Mouse (Mus musculus) inflammation-experienced regulatory T-cells, adult 6 months (primary cell): ENCODE measurements around the gene Kifc5b. TPM values are rescaled to one million over a fixed set of nuclear protein-coding genes. Genes with fewer than 3 reads are reported as not detected.
"Not testable (repeated sequence)": the region's sequence is repeated elsewhere in the genome, so short reads cannot be mapped to it uniquely, and the experiment has no call there.

Source experiments
- ATAC-seq: one replicate; pipeline ENCODE4 v1.8.0; 2017
- polyA plus RNA-seq, 3 experiments: library from polyadenylated mRNA; unstranded; fragments of 100-300 nt; shearing (Covaris generic); gene quantifications; one replicate each; pipeline ENCODE4 v1.2.1; 2017

The Kifc5b gene
- polyA plus RNA-seq: 1 to 10 TPM; 1.2 to 5.3 (median 4.0) TPM

DNA sequence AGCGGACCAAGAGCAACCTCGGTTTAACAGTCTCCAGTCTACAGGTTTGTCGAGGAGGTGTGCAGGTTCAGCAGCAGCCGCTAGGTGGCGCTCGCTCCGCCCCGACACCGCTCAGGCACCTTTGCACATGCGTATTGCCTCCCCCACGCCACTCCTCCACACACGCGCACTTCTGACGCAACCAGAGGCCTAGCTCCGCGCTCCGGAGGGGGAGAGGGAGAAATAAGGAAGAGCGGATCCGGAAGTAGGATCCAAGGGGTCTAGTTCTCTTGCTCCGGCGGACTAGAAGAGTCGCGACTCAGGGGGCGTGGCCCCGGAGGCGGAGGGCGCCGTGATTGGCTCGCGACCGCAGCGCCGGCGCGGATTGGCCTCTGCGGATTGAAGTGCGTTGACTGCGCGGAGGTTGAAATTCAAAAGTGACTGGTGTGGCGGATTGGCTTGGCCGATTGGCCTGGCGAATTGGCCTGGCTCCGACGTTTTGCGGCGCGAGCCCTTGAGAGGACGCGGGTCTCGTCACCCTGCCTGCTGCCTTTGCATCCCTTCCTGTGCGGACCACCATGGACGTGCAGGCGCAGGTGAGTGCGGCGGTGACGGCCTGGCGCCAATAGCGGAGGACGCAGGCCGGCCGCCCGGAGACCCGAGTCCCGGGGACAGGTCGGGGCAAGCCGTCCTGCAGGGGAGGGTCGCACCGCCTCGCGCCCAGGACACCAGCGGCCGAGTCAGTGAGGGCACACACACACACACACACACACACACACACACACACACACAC, at the start of gene Kifc5b:
Gene Kifc5b, plus strand, starts transcription at position 381 of the 772 bp plus-strand sequence.
- ATAC-seq: peak; percentile 99

DNA sequence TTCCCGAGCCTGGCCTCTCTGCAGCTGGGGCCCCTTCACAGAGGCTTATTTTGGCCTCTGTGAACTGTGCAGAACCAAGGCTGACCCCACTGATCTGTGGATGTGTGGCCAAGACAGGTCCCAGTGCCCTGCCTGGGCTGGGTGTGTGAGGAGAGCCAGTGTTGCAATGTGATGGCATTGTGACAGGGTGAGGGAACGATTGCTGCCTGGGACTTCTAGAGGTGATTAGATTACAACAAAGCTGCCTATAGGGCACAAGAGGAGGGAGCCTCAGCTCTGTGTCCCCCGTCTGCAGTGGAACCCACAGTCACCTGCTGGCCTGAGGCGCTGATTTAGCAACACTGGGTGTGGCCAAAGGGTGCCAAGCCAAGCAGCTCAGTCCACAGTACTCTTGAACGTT, 48.1 kb upstream of the Kifc5b start:
- ATAC-seq: no peak

DNA sequence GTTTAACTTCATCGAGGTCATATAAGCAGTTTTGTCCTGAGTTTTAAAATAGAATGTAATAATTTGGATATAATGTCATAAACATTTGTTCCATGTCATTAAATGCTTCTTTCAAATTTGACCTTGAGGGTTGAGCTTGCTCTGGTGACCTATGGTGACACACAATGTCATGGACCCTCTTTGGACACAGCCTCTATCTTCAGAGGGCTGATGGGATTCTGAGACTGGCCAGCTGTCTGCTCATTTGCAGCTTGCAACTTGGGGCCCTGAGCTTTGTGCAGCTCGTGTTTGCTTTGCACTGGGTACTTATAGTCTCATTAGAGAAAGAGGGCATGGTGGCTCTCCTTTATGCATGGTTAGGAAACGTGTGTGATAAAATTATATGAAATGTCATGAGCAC, 44.0 kb upstream of the Kifc5b start:
- no peak for ATAC-seq

DNA sequence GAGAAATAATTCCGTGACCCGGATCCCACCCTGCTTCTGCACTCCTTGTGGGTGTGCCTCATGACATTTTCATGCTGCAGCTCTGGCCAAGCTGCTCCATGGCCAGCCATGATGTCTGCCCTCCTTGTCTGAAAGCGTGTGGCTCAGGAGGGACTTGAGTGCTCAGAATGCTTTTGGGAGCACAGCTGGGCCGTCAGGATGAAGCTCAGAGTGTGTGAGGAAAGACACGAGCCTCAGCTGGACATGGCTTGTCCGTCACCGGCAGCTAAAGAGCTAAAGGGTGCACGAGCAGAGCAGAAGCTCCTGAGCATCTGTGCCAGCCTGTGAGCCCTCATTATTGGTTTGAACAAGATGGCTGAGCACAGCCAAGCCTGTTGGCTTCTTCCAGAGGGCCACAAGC, 43.4 kb upstream of the Kifc5b start:
- no peak for ATAC-seq

DNA sequence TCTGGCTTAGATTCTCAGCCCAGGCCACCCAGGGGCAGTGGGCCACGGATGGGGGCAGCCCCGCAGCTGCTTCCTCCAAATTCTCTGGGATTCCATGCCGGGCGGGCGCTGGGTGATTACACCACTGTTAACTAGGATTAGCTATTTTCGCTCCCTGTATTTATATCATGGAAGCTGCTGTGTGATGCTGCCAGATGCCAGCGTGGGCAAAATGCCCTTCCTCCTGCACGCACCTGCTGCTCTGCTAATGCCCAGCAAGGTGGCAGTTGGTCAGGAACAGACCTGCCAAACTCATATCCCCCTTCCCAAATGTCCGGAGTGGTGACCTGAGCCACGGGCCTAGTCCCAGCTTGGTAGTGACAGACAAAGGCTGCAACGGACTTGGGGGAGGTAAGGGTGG, 42.3 kb upstream of the Kifc5b start:
- no peak for ATAC-seq

DNA sequence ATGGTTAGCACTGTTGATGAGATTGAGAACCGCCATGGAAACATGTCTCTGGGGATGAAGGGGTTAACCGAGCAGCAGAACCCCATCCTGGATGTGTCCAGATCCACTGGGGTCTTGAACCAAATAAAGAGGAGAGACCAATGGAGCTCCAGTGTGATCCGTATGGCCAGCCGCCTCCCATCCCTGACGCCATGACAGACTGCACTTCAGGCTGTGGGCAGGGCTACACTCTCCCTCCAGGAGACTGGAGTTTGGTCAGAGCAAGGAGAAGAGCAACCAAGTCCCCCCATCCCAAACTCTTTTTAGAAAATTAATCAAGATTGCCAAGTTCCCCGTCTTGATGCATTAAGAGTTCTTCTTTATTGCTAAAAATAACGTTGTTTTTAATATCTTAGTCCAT, 39.0 kb upstream of the Kifc5b start:
- no peak for ATAC-seq

DNA sequence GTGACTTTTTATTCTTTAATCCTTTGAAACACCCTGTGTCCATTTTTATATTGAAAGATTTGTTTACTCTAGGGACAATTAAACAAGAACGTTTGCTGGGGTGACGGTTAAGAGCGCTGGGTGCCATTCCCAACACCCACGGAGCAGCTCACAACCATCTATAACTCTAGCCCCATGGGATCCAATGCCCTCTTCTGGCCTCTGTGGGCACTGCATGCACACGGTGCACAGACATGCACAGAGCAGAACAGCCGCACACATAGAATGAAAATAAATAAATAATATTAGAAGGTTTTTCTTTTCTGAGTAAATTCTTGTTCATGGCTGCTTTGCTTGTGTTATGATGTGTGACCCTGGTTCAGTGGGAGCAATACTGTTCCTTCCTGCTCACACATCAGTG, 37.7 kb upstream of the Kifc5b start:
- no peak for ATAC-seq

DNA sequence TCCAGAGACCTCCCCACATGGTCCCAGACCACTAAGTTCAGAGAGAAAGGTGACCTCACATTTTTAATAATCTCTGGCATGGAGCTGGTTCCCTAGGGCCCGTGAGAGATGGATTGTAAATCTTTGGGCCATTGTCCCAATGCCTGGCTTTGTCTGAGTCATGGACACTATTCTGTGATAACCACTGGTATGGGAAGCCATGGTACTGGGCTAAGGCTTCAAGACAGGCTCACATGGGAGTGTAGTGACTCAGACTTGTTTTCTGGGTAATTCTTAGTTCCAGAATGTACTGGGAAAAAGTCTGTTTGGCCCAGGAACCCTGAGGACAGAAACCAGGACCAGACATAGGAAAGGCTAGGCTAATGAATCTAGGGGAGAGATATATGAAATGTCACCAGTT, 34.2 kb upstream of the Kifc5b start:
- ATAC-seq: no peak

DNA sequence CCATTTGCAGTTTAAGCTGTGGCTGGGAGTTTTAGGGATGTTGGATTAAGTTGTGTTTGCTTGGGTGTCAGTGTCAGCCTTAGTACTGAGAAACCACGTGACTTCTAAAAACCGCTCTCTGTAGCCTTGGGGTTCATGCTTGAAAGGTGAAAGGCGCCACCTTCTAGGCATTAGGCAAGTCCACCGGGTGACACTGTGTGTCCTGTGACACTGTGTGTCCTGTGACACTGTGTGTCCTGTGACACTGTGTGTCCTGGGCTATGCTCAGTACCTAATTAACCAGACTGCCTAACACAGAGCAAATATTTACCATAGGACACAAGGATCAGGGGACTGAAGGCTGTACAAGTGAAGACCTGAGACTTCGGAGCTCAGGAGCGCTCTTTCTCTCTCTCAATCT, 33.3 kb upstream of the Kifc5b start:
- ATAC-seq: no peak

DNA sequence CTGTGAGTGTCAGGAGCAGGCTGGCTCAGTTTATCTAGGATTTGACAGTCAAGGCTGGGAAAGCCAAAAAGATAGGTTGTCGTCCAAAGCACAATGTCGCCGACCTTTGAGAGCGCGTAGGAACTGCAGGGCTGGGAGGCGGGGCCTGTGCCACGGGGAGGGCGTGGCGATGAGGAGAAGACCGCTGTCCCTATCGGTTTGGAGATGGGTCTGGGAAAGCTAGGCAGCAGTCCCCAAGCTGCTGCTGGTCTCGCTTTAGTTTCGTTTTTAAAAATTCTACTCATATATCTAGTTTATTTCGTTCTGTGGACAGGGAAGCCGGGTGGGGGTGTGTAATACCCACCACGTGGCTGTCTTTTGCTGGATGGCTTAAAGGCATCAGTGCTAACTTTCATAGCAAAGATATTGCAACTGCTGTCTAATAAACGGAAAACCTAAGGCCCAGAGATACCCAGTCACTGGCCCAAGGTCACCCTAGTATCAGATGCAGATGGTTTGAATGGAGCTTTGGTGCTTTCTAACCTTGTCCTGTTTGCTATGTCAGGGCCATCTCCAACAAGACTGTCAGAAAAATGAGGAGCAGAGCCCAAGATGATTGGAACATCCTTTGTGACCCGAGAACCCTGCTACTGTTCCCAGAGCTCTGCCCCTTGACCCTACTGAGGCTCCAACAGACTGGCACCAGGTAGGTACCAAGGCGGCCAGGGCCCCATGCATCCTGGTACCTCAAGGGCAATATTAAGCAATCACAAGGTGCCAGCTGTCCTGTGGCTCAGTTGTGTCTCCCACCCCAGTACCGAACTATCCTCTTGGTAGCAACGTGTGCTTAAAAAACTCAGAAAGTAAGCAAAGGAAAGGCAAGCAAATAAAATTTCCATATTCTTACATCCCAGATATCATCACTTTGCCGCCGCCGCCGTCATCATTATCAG, 31.6 kb upstream of the Kifc5b start:
- ATAC-seq: peak; percentile 78

DNA sequence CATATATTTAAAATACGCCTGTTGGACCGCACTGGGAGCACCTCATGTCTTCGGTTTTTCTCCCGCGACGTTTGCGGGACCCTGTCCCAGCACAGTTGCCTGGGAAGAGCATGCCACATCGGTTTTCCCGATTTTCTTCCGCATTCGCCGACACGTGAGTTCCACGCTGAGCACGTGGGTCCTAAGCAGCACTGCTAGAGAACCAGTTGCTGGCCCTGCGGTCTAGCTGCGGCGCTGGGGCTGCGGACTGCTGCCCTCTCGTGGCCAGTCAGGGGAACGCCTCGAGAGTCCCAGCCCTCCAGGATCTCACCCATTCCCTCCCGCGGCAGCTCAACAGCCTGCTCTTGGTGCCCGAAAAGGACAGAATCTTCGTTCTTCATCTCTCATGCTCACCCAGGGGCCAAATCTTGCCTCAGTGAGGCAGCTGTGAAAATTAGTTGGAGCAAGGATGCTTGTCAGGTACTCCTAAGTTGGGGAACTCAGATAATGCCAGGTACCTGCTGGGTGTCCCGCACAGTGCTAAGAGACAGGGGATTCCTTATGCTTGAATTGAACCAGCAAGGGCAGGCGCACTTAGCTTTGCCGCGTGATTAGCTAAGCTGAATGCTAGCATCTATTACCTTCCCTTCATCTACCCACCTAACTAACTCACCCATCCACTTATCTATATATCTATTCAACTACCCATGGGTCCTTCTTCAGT, 30.7 kb upstream of the Kifc5b start:
- ATAC-seq: peak; percentile 83

DNA sequence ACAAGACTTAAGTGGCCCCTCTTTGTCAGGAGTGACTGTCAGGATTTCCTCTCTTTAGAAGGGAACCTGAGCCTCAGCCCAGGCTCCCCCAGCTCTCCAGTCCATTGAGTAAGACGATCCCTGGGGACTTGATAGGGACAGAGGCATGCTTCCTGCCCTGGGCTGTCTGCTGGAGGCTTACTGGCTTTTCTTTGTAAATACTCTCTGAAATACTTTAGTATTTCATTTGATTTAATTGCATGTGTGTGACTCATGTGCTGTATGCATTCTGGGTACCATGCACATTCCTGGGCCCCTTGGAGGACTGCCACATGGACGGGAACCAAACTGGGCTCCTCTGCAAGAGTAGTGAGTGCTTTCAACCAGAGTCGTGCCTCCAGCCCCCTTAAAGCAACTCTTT, 29.0 kb upstream of the Kifc5b start:
- ATAC-seq: no peak

DNA sequence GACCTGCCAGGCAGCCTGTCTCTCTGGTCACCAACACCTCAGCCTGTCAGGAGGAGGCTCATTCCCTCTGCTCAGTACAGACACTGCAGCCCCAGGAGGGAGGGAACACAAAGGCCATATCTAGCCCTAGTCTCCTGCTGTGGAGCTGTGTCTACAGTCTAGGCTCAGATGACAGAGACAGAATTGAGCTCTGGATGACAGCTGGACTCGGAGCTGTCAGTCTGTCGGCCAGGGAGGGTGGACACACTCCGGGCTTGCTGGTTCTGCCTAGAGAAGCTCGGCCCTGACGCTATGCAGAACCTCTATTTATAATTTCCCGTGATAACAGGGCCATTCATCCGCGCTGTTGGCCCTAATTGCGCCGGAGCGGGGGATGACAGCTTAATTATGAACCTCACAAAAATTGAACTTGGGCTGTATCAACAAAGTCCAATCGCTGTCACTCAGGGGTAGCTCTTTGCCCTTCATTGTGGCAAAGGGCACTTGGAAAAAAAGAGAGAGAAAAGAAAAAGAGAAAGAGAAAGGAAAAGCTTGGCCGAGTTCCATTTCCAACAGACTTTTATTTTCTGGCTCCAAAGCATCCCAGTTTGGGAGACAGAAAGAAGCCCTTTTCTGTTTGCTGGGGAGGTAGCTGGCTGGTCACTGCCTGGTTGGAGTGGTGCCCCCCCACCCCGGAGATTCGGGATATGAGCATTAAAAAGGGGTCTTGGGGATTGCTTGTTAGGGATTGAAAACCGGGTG, 24.1 kb upstream of the Kifc5b start:
- ATAC-seq: no peak

DNA sequence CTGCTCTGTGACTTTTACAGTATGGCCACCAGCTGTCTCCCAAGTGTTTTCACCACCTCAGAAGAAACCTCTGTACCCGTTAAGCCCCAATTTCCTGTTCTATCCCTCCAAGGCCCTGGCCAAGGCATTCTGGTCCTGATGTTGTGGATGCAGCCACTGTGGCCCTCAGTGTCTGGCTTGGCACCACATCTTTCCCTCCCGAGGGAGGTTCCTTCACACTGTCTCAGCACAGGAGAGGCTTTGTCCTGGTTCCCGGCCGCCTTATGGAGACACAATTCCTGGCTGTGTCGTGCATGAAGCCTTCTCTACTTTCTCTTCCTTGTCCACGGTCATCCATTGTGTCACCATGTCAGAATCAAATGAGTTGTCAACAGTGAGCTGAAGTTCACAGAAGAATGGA, 23.4 kb upstream of the Kifc5b start:
- ATAC-seq: no peak

DNA sequence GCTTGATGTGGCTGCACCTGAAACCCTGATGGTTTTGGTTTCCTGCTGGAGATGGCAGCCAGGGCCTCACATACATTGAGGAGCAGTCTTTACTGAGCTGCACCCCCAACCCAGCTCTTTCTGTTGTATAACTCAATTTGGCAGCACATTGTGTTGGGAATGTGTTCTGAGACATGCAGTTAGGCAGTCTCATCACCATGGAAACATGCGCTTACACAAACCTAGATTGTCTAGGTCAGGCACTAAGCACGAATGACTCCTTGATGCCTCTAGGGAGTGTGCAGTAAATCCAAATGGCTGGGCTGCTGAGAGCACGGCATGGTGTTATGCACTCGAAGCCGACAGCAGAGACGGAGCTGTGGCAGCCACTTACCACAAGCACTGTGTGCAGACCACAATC, 22.5 kb upstream of the Kifc5b start:
- ATAC-seq: no peak

DNA sequence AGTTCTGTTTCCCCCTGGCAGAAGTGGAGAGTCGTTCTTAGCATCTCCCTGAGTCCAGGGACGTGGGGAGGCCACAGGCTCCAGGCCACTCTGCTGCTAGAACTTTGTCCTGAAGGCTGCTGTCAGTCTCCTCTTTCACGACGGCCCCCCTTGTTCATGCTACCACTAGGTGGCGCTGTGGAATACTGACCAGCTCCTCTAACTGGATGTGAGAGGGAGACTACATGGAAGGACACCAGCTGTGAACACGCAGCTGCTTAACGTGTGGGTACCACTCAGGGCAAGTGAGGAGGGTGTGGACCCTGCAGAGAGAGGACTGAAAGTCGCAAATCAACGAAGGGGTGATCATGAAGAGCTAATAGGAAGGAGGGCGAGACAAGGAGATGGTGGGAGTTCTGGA, 21.3 kb upstream of the Kifc5b start:
- no peak for ATAC-seq

DNA sequence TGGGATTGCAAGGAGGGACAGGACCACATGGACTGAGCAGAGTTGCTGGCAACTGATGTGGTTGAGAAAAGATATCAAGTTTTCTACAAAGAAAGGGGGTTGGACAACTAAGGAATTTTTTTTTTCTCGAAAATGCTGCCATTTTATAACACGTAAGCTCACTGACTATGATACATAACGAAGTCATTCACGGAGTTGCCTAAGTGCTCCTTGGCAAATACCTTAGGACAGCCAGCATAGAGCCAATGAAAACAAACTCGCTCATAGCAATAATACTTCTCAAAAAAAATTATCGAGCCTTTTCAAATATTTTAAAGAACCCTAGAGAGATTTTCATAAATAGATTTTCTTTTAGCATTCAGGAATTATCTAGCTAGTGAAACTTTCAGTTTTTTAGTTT, 16.0 kb upstream of the Kifc5b start:
- no peak for ATAC-seq

DNA sequence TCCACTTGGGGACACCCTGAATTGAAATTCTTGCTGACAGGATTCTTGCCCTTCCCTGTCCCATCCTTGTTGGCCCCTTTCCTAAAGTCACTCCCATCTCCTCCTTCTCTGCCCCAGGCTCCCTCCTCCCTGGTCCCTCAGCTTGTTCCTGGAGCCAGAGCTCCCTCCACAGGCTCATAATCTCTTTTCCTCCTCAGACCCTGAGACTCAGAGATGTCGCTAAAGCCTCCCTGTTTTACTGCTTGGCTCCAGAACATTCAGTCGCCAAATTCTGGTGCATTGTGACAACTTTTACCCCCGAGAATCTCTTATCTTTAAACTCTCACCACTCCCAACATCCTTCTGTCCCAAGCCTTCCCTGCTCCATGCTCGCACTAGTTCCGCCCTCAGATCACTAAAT, 12.6 kb upstream of the Kifc5b start:
- ATAC-seq: no peak

DNA sequence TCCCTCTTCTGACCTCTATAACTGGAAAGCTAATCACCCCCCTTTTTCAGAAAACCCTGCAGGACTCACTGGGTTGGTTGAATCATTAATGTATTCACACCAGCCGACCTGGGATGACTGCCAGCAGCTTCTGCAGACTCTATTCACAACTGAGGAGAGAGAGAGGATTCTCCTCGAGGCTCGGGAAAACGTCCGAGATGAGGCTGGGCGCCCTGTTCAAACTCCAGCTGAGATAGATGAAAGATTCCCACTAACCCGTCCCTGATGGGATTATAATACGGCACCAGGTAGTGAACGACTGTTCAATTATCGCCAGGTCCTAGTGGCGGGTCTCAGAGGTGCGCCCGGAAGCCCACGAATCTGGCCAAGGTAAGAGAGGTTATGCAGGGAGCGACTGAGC, 9.4 kb upstream of the Kifc5b start:
- ATAC-seq: not testable (repeated sequence)

DNA sequence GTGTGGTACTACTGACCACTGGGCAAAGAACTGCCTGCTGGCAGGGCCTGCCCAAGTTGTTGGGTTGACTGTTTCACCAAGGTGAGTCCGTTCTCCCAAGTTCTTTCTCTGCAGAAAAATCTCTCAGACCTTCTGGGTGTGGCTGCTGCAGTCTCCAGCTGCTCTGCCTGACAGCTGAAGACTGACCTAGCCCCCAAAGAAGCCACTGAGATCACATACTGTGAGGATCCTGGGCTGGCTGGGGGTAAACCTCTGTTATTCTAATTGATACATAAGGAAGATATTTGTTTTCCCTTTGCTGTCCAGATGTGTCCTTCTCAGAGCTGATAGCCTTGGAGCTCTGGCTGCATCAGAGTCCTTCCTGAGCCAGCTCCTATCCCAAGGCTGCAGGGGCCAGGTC, 1.6 kb upstream of the Kifc5b start:
- no peak for ATAC-seq

DNA sequence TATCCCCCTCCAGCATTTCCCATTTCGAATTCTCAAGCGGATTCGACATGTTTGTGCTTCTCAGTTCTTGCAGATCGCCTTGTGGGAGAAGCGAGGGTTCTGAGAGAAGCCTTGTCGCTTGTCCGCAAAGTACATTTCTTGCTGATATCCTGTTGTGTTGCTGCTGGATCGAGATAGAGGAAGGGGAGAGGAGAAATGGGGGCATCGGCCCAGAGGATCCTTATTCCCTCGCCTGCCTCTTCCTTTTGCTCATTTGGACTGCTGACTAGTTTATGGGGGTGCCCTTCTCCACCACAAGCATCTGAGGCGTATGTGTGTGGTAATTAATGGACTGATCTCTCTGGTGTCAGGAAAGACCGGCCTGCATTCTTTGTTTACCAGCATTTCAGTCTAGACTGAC, 669 bp downstream of the Kifc5b start:
- ATAC-seq: not testable (repeated sequence)

DNA sequence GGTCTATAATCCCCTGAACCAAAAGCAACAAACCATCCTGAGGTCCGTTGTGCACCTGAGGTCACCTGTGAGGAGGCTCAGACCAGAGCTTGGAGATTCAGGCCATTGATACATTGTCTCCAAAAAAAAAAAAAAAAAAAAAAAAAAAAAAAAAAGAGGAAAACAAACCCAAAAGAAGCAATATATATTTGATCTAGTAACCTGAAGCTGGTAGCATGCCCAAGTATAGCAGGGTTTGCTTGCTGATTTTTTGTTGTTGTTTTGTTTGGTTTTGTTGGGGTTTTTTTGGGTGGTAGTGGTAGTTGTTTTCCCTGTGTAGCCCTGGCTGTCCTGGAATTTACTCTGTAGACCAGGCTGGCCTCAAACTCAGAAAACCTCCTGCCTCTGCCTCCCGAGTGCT, 1.5 kb downstream of the Kifc5b start:
- no peak for ATAC-seq

DNA sequence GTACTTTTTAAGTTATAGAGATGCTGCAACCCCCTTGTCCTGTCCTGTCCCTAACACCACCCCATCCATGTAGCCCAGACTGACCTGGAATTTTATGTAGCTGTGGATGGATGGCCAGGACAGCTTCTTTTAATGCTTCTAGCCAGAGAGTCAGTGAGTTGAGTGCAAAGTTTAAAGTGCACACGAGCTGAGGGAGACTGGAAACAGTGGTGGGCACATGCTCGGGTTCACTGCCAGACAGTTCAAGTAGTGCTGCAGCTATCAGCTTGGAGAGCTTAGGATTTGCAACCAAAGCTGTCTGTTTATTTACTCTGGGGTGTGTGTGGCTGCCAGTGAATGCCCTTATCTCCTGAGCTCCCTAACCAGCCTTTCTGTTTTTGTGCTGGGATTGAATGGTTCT, 2.6 kb downstream of the Kifc5b start:
- not testable (repeated sequence) for ATAC-seq
